Mouse (Mus musculus) embryo, embryonic 11 days (tissue): ENCODE measurements around the gene Smg8.
"Not testable (repeated sequence)": the region's sequence is repeated elsewhere in the genome, so short reads cannot be mapped to it uniquely, and the experiment has no call there.

Source experiments
- DNase-seq: peaks from one replicate; pipeline ENCODE4 v3.0.0-alpha.2; 2015

Smg8 gene

DNA sequence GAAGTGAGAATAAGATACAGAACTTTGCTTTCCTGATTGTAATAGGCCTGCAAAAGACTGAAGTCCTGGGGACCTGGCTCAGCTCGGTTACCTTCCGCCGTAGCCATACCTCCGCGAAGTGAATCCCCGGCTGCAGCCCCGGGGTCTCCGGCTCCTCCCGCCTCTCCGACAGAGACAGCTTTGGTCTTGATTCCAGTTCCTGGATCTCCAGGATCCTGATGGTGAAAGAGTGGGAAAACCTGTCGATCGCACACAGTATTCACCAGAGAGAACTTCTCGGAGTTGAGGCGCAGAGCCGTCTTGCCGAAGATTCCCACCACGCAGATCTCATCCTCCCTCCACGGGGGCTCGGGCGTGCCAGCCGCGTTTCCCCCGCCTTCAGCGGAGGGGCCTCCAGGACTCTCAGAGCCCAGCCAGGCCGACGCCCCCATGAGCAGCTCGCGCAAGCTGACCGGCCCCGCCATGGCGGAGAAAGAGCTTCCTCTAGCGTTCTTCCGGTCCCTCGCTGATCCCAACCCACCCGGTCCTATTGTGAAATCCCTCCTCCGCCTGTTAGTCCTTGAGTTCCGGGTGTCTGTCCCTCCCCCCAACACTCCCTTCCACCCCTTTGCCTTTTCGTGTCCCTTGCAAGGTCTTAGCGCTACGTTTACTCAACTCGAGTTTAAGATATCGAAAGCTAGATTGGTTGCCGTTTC is at the start of gene Smg8:
Gene Smg8, minus strand, starts transcription at position 485 of the 695 bp plus-strand sequence.
- peak; percentile 93 for DNase-seq

DNA sequence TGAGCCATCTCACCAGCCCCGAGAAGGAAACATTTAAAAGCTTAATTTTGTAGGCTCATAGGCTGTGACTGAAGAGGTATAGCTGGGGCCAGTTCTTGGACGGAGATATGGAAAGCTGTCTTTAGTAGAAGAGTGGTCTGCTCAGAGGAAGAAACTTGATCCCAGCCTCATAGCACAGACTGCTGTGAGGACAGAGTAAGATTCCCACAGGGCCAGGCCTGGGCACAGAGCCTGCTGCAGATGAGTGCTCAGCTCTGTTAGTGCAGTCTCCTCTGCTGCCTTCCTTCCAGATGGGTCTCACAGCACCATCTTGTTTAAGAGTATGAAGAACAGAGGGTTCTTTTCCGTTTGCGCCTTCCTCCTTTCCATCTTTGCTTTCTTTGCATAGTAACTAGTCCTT is 49.7 kb upstream of the Smg8 start:
- no peak for DNase-seq

DNA sequence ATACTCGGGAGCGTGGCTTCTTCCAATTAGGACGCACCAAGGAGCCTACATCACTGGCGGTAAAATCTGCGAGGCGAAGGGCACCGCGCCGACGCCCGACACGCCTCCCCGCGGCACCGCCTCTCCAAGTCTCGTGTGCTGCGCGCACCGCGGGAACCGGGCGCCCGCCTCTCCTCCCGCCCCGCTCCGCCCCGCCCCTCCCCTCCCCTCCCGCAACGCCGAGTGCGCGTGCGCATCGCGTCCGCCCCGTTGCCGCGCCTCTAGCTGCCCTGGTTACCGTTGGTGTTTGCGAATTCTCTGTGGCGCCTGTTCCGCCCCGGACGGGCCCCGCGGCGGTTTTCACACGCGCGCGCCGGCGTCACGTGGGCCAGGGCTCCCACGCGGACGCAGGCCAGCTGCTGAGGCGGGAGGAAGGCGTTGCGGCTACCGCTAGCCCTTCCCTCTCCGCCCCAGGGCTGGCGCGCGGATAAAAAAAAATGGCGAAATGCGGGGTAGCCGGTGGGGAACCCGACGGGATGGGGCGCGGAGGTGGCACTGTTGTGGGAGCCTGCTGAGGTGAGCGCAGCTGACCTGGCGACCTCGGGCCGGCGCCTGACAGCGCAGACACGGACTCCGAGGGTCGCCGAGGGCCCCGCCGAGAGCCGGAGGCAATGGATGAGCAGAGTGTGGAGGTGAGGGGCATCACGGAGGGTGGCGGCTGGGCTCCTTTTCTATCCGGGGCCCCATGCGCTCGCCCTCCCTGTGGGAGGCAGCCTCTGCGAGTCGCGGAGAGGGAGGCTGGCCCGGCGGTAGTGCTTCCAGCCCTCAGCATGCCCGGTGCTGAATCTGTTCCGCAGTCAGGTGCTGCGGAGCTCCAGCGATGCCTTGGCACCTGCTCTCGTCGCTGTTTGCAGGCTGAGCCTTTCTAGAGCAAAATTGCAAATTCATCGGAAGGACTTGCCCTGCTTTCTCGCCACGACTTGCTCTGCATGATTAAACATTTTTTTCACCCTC is 40.5 kb upstream of the Smg8 start, which contains the start of gene Trim37:
Gene Trim37, plus strand, starts transcription at position 254 of the 993 bp plus-strand sequence.
- peak; percentile 97 for DNase-seq

DNA sequence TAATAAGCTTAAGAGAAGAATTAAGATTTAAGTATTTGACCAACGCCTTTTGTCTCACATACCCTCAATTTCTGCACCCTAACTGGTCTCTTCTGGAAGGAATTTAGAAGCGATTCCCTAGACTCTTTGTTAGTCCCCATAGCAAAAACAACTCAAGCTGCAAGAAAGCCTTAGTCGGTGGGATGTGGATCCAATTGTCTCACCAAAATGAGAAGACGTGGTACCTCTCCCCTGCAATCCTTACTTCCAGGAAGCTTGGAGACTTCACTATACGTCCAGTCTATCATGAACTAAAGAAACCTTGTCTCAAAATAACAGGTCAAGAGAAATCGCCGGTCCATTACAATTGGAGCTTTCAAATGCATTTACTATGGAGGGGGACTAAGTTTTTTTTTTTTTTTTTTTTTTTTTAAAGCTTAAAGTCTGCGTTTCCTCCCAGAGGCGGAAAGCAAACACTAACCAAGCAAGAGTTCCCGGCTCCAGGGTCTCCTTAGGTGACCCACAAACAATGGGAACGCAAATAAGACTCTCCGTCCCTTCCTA is 39.8 kb upstream of the Smg8 start:
- DNase-seq: no peak

DNA sequence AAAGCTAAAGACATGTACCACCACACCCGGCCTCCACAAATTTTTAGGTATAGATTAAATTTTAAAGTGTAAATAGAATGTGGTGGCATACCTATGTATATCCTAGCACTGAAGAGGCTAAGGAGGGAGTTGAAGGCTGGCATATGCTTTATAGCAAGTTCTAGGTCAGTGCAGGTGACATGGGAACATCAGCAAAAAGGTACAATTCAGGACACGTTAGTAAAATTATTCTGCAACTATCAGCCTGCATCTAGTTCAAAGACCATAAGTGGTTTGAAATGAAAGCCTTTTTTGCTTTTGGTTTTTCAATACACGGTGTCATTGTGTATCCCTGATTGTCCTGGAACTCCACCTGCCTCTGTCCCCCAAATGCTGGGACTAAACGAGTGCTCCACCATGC is 39.0 kb upstream of the Smg8 start:
- DNase-seq: no peak

DNA sequence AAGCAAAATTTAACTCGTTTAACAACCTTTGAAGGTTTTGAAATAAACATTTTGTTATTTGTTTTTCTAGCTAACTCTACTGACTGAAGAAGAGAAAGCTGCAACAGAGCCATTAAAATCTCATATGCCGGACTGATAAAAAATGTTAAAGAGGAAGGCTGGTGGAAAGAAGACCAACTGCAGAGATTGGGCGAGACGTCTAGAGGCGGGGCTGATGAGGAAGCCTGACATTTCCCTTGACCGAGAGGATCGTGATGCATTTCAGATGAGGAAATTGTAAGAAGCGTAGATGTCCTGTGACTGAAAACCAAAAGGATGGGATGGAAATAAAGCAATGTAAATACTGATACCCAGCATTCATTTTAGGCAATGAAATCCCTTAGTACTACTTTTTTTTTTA is 35.3 kb upstream of the Smg8 start:
- no peak for DNase-seq

DNA sequence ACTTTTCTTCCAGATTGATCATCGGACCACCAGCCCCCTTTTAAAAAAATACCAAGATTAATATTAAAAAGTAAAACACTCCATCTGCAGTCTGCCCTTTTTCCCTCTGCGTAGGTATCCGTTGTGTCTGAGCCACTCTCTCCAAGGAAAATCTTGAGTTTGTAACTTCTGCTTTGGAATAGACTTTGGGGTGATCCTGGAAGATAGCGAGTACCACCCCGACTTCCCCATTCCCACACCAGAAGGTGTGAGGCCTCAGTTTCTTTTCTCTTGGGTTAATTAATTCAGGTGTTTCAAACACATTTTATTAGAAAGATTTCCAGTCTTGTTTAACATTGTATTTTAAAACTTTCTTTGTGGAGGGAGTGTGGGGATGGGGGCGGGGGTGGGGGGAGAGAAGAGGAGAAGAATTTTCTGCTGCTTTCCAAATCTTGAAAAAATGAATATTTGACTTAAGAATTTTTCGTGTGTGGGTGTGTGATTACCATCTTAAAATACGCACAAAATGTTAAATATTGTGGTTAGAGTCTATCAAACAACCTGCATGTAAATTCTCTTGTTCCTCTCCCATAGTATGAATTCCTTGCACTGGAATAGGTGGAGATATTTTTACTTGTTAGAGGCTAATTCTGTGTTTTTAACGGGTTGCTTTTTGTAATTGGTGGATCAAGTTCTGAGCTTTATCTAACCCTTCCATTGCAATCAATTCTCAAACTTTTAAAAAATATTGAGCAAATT is 23.8 kb upstream of the Smg8 start:
- DNase-seq: no peak

DNA sequence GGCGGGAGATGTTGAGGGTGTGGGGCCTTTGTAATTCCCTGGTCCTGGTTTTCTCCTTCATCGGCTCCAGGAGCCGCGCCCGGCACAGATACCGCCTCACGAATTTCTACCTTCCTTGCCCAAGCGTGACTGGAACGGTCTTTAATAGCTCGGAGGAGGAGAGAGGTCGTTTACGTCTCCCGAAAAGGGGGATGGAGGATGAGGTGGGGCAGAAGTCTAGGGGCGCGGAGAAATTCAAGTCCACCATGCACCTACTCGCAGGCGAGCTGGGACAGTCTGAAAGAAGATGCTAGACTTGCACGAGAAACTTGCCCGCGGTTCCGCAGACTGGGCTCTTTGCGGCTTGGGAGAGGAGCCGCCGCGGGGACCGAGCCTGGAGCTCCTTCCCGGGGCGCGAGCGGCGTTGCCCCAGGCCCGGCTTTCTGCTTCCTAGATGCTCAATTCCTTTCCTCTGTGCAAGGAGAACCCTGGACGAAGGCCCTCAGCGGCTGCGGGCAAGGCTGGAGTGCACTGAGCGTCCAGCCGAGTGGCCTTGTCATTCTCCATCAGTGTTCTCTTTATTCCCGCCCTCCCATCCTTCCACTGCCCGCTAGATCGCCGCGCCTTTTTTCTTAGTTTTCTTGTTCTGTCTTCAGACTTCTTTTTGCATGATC is 23.1 kb upstream of the Smg8 start:
- peak; percentile 73 for DNase-seq

DNA sequence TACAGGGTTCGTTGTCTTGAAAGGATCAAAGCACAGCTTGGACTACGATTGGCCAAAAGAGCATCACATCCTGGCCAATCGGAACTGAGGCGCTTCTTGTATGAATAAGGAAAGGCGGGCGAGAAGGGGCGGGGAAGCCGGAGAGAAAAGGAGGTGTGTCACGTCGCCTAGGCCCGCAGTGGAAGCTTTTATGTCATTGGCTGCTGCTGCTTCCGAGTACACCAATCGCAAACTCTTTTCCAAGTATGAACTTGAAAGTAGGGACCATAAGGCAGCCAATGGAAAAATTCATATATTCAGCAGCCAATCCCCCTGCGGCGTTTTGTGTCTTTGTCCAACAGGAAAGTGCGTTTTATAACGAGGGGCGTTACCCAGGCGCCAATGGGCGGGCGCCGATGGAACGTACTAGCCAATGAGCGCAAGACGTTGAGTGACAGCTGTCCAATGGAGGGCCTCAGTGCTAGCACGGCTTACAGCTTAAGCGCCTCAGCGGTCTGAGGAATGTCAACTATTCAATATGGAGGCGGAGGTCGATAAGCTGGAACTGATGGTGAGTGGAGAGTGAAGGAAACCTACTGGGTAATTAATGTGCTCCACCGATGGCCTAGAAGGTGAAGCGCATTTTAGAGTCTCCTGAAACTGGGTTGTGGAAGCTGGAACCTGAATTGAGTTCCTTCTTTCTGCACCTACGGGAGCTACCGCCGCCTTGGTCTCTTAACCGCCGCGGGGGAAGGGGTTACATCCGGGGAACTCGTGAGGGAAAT is 22.4 kb upstream of the Smg8 start, which contains the start of gene Ska2:
Gene Ska2, plus strand, starts transcription at position 480 of the 764 bp plus-strand sequence.
- DNase-seq: peak; percentile 99

DNA sequence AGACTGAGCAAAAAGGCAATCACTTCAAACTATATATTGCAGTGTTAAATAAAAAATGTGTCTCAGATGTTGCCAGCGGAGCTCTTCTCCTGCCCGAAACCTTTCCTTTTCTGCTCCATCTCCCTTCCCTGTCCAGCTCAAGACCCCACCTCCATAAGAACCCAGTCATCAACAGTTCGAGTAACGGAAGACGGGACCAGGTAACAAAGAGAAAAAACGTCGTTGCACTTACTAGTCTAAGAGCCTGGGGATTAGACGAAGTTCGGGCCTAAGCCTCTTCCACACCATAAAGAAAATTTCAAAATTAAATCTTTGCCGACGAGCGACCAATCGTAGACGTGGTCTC is 21.8 kb upstream of the Smg8 start, which contains the start of gene Prr11:
Gene Prr11, minus strand, starts transcription at position 300 of the 346 bp plus-strand sequence.
- no peak for DNase-seq

DNA sequence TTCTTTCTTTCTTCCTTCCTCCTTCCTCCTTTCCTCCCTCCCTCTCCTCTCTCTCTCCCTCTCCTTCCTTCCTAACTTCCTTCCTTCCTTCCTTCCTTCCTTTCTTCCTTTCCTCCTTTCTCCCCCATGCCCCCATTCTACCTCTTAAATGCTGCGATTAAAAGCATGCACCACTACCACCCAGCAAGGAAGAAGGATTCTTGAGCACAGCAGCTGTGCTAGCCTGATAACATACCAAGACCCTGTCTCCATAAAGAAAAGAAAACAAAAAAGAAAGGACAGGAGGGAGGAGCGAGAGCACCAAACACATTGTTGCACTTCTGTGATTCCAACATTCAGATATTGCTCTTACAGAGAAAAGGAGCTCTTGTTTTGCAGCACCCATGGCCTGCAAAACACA is 568 bp upstream of the Smg8 start:
- no peak for DNase-seq

DNA sequence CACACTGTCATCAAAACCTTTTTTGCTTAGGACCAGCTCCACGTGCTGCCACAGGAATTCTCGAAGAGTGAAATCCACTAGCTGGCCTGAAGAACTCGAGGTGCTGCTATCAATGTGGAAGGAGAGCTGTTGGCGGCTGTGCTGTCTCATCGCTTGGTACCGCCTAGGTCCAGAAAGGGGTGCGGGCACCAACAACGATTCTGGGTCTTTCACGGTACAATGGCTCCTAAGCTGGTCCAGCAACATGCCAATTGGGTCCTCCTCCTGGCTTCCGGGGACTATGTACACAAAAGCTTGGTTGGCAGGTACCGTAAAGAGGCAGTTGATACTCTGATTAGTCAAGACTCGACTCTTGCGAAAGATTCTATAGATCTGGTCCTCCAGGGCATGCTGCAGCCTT is 1.1 kb downstream of the Smg8 start:
- no peak for DNase-seq

DNA sequence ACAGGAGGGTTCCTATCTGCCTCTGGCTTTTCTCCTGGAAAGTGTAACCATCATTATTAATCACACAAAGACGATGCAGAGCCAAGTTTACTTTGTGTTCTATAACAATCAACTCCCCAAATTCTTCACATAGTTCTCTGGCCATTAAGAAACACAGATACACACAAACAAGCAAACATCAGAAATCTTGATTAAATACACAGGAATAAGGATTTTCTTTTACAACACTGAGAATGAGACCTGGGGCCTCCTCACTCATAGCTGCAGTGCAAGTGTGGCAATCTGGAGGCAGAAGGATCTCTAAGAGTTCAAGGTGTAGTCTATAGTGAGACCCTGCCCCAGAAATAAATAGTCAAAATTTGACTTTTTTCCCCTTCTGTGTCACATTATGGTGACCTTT is 2.9 kb downstream of the Smg8 start:
- no peak for DNase-seq

DNA sequence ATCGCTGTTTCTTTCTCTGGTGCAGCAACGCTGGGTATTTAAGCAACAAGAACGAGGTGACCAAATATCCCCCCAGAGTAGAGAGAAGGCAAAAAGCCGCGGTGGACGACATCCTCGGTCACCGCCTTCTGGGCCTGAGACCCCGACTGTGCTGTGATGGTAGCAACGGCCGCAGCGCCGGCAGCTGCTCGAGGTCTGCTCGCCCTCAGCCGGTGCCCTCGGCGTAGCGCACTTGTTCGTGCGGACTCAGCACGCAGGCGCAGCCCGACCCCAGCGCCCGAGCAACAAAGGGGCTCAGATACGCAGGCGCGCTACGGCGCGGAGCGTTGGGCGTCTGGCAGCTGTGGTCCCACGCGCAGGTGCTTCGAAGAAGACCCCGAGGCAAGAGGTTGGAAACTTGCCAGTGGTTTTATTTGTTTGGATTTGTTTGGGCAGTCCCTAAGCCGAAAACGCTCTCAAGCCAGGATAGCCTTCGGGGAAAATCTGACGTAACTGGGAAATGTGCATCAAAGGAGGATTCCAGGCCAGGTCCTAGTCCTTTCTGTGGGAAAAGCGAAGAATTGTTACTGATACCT is 12.6 kb downstream of the Smg8 start, which contains the start of gene Gdpd1:
Gene Gdpd1, minus strand, starts transcription at position 197 of the 575 bp plus-strand sequence.
- DNase-seq: peak; percentile 98

DNA sequence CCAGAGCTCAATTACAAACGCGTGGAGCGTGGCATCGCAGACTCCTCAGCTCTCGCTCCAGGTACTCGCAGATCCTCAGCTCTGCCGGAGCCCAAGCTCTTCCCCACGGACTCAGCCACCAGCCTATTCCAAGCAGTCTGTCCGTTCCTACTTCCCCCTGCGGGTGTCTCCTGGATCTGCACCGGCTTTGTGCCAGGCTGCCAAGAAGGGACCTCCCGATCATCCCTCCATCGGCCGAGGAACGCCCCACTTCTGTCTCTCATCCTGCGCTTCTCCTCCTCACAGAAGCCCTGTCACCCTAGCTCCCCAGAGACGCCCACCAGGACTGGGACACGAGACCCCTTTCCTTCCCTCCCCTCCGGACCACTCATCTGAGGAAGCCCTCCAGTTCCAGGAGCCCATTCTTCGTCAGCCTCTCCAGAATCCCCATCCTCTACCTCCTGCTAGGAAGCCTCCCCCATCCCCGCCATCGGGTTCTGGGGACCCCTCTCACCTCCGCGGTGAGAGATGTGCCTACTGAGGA is 13.2 kb downstream of the Smg8 start:
- peak; percentile 78 for DNase-seq

DNA sequence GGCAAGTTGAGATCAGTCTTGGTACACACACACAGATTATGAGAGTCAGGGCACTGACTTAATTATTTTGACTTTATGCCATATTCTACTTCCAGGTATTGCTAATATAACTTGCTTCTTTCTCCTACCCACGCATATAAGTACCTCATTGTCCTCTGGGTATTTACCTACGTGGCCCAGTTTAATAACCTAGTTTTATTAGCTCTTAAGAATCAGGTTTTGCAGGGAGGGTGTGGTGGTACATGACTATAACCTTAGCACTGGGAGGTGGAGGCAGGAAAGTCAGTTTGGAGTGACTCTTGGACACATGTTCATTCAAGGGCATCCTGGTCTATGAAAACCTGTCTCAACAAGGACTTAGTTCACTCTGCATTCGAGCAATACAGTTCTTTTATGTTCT is 24.5 kb downstream of the Smg8 start:
- DNase-seq: no peak

DNA sequence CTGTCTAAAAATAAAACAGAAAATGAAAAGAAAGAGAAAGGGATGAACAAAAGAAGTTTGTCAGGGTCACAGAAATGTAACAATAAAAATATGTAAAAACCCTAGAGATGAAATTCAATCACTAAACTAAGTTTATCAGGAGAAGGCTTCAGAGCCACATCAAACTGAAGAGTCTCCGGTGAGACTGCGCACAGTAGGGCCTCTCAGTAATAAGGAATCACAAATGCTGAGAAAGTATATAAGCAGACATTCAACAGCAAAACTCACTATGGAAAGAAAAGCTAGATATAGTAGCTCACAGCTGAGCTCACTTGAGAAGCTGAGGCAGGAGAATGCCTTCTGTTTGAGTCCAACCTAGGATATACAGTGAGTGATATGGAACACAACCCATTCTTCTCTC is 26.2 kb downstream of the Smg8 start:
- DNase-seq: no peak

DNA sequence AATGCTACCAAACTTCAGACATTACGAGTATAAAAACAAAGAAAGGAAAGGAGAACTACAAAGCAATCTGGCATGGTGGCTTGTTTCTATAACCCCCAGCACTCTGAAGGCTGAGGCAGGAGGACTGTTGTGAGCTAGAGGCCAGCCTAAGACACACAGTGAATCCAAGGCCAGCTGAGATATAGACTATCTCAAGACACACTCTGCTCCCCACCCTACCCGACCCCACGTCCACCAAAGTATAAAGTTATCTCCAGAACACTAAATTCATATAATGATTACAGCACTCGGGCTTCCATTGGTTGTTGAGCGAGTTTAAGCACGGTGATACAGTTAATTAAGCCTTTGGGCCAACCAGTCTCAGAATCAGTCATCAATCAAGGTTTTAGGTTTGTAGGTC is 30.3 kb downstream of the Smg8 start:
- DNase-seq: no peak

DNA sequence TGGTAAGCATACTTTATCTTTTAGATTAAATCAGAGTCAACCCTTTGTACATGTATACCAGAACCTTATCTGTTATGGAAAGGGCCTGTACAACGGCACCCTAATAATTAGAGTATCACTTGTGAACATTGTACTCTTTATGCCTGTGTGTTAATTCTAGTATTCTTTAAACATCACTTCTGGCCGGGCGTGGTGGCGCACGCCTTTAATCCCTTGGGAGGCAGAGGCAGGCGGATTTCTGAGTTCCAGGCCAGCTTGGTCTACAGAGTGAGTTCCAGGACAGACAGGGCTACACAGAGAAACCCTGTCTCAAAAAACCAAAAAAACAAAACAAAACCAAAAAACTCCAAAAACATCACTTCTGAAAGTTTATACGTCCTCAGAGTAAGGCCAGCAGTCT is 37.7 kb downstream of the Smg8 start:
- DNase-seq: not testable (repeated sequence)

DNA sequence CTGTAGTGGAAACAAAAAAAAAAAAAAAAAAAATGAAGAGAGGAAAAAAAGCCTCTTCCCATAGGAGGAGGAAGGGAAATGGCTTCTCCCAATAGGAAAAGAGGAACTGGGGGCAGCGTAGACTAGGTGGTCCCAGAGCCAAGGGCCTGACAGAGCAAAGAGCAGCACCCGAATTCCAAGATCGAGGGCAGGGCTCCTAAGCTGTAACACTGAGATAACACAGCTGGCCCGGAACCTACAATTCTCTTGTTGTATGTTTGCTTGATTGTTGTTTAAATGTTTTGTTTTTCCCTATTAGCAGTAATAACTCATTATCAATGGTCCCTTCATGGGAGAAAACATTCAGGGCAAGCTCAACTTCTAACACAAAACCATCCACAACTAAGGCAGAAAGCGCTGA is 39.6 kb downstream of the Smg8 start:
- no peak for DNase-seq

DNA sequence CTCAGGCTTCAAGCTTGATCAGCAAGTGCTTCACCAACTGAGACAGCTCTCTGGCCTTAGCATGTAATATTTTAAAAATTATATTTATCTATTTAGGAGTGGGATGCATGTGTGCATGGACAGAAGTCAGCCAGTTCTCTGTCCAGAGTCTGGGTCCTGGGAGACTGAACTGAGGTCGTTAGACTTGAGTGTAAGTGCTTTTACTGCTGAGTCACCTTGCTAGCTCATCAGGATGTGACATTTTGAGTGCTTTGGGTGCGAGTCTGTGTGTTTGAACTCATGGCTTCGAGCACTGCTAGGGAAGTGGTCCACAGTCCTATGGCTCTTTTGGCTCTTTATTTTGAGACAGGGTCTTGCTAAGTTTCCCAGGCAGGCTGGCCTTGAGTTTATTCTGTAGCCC is 43.5 kb downstream of the Smg8 start:
- no peak for DNase-seq
